In genomic region chr10:8925299-8925698, GRCm38 (mm10) we compare ENCODE assay signal across 25 mouse cellular contexts. TPM values are rescaled to one million over a fixed set of nuclear protein-coding genes. Genes with fewer than 3 reads are reported as not detected.
DNase-seq lines count a peak whose midpoint lies in the region; ATAC-seq lines count a peak whose summit lies in the region.
"Had no signal": no experiment of that assay in that cellular context is flagged by ENCODE, and none has a peak within 500 bp of the region (broad histone marks: within the 10 kb centered on the region; RNA-seq: fewer than 3 reads in every experiment).

No protein-coding gene starts in this region.

- no peak for ATAC-seq in forebrain, embryonic 14.5 days
- ATAC-seq in forebrain, embryonic 11.5 days (replicated peaks; ENCODE audit: low FRiP score) = no peak
- ATAC-seq in liver, embryonic 16.5 days (ENCODE audit: low read depth) = peak; percentile 39; the same call in 1 of the 2 replicates
- no peak; the same call in 1 of the 2 replicates for ATAC-seq in liver, embryonic 11.5 days (replicated peaks; ENCODE audit: low FRiP score)
- ATAC-seq in megakaryocyte, adult 5-6 weeks (ENCODE audit: poor library complexity, severe bottlenecking) = no peak; the same call in 1 of the 2 replicates
- ATAC-seq: inflammation-experienced regulatory T-cells, adult 6 months had no signal

- H3K4me3 ChIP-seq in forebrain, embryonic 14.5 days (ENCODE audit: low read depth, low read length) = no peak overlapping the region
- no peak overlapping the region for H3K4me3 ChIP-seq in forebrain, embryonic 11.5 days (ENCODE audit: low read depth, low read length)
- no peak overlapping the region for H3K4me3 ChIP-seq in liver, embryonic 16.5 days (ENCODE audit: low read depth, low read length)
- no peak overlapping the region for H3K4me3 ChIP-seq in liver, embryonic 11.5 days (ENCODE audit: low read depth, low read length)
- peak overlapping the region; percentile 75 for H3K4me3 ChIP-seq in megakaryocyte, embryonic 14.5 days (replicated peaks)
- H3K4me3 ChIP-seq: embryonic facial prominence, embryonic 15.5 days; hindbrain, embryonic 13.5 days; layer of hippocampus, adult 2 months; limb, embryonic 10.5 days had no signal

- H3K27me3 ChIP-seq in forebrain, embryonic 14.5 days (replicated peaks; ENCODE audit: control insufficient read depth, insufficient read depth, low read length) = no peaks in the 10 kb centered on the region
- H3K27me3 ChIP-seq in forebrain, embryonic 11.5 days (ENCODE audit: control insufficient read depth, insufficient read depth, low read length) = no peaks in the 10 kb centered on the region
- H3K27me3 ChIP-seq in liver, embryonic 16.5 days (ENCODE audit: control insufficient read depth, insufficient read depth, low read depth, low read length) = no peaks in the 10 kb centered on the region
- H3K27me3 ChIP-seq in liver, embryonic 11.5 days (replicated peaks; ENCODE audit: control insufficient read depth, insufficient read depth, low read length) = no peaks in the 10 kb centered on the region
- no peaks in the 10 kb centered on the region for H3K27me3 ChIP-seq in megakaryocyte, embryonic 14.5 days (replicated peaks)
- H3K27me3 ChIP-seq: embryonic facial prominence, embryonic 15.5 days; hindbrain, embryonic 13.5 days had no signal

- no peak overlapping the region for H3K9ac ChIP-seq in forebrain, embryonic 14.5 days (ENCODE audit: low read length)
- no peak overlapping the region for H3K9ac ChIP-seq in forebrain, embryonic 11.5 days (ENCODE audit: low read length)
- no peak overlapping the region for H3K9ac ChIP-seq in liver, embryonic 16.5 days (ENCODE audit: low read depth, low read length)
- no peak overlapping the region for H3K9ac ChIP-seq in liver, embryonic 11.5 days (ENCODE audit: low read depth, low read length)
- H3K9ac ChIP-seq: embryonic facial prominence, embryonic 15.5 days; hindbrain, embryonic 13.5 days had no signal

- peak; percentile 14 for DNase-seq in forebrain, embryonic 14.5 days (ENCODE audit: low spot score)
- DNase-seq in forebrain, embryonic 11.5 days (ENCODE audit: low spot score) = no peak
- no peak for DNase-seq in liver, embryonic 11.5 days (ENCODE audit: low spot score)
- no peak for DNase-seq in thymus, postnatal 14 days
- no peak for DNase-seq in adrenal gland, postnatal 10 days
- DNase-seq: cerebellum, adult 2 months; cerebellum, postnatal 25 days; embryo, embryonic 11 days; gastrocnemius, postnatal 25 days; heart, postnatal 14 days; kidney, adult 8-10 months; kidney, postnatal 25 days; liver; lung, postnatal 10 days; right cerebral cortex, postnatal 4 days; thymus, postnatal 25 days had no signal

- no peaks in the 10 kb centered on the region for H3K36me3 ChIP-seq in forebrain, embryonic 14.5 days (ENCODE audit: control insufficient read depth, insufficient read depth, low read length)
- H3K36me3 ChIP-seq in forebrain, embryonic 11.5 days (ENCODE audit: control insufficient read depth, insufficient read depth, low read length) = no peaks in the 10 kb centered on the region
- no peaks in the 10 kb centered on the region for H3K36me3 ChIP-seq in liver, embryonic 16.5 days (ENCODE audit: control insufficient read depth, insufficient read depth)
- no peaks in the 10 kb centered on the region for H3K36me3 ChIP-seq in liver, embryonic 11.5 days (ENCODE audit: control insufficient read depth, insufficient read depth, low read length)
- H3K36me3 ChIP-seq in megakaryocyte, embryonic 14.5 days (replicated peaks; ENCODE audit: low read length) = no peaks in the 10 kb centered on the region
- H3K36me3 ChIP-seq: embryonic facial prominence, embryonic 15.5 days; hindbrain, embryonic 13.5 days; limb, embryonic 10.5 days had no signal

- 75% methylated on average over 5 of the region's 5 CpGs for WGBS in forebrain, embryonic 14.5 days
- 77% methylated on average over 5 of the region's 5 CpGs for WGBS in forebrain, embryonic 11.5 days
- whole genome bisulfite sequencing in liver, embryonic 16.5 days (ENCODE audit: insufficient replicate concordance) = 9% methylated on average over 5 of the region's 5 CpGs
- 30% methylated on average over 5 of the region's 5 CpGs for WGBS in liver, embryonic 11.5 days

- no peak overlapping the region for H3K4me2 ChIP-seq in forebrain, embryonic 14.5 days (ENCODE audit: low read length)
- no peak overlapping the region for H3K4me2 ChIP-seq in forebrain, embryonic 11.5 days (ENCODE audit: low read depth, low read length, severe bottlenecking)
- no peak overlapping the region for H3K4me2 ChIP-seq in liver, embryonic 16.5 days (ENCODE audit: low read depth, low read length)
- H3K4me2 ChIP-seq in liver, embryonic 11.5 days = no peak overlapping the region
- H3K4me2 ChIP-seq: embryonic facial prominence, embryonic 15.5 days; hindbrain, embryonic 13.5 days; midbrain, embryonic 11.5 days had no signal

- H3K4me1 ChIP-seq in forebrain, embryonic 14.5 days (ENCODE audit: control insufficient read depth, insufficient read depth, low read length) = peaks cover 2% of the 10 kb centered on the region; the same call in 1 of the 2 replicates
- H3K4me1 ChIP-seq in forebrain, embryonic 11.5 days (replicated peaks; ENCODE audit: control insufficient read depth, insufficient read depth, low read length) = no peaks in the 10 kb centered on the region
- H3K4me1 ChIP-seq in liver, embryonic 16.5 days (ENCODE audit: control insufficient read depth, low read depth, low read length) = no peaks in the 10 kb centered on the region
- H3K4me1 ChIP-seq in liver, embryonic 11.5 days (replicated peaks; ENCODE audit: control insufficient read depth, insufficient read depth, low read length) = no peaks in the 10 kb centered on the region
- H3K4me1 ChIP-seq in megakaryocyte, embryonic 14.5 days = peaks cover 41% of the 10 kb centered on the region

- no peak overlapping the region for H3K27ac ChIP-seq in forebrain, embryonic 14.5 days (ENCODE audit: low read depth, low read length)
- H3K27ac ChIP-seq in forebrain, embryonic 11.5 days (ENCODE audit: low read depth, low read length) = no peak overlapping the region
- no peak overlapping the region for H3K27ac ChIP-seq in liver, embryonic 16.5 days (ENCODE audit: low read length)
- H3K27ac ChIP-seq in liver, embryonic 11.5 days (ENCODE audit: low read depth, low read length) = no peak overlapping the region
- H3K27ac ChIP-seq: embryonic facial prominence, embryonic 15.5 days; hindbrain, embryonic 13.5 days; layer of hippocampus, adult 2 months; limb, embryonic 10.5 days had no signal

- no peaks in the 10 kb centered on the region for H3K9me3 ChIP-seq in forebrain, embryonic 14.5 days (replicated peaks; ENCODE audit: control insufficient read depth, low read length)
- no peaks in the 10 kb centered on the region for H3K9me3 ChIP-seq in forebrain, embryonic 11.5 days (ENCODE audit: control insufficient read depth, low read length)
- no peaks in the 10 kb centered on the region for H3K9me3 ChIP-seq in liver, embryonic 16.5 days (replicated peaks; ENCODE audit: control insufficient read depth, low read length)
- no peaks in the 10 kb centered on the region for H3K9me3 ChIP-seq in liver, embryonic 11.5 days (ENCODE audit: control insufficient read depth, low read length)
- H3K9me3 ChIP-seq in megakaryocyte, embryonic 14.5 days = no peaks in the 10 kb centered on the region
- H3K9me3 ChIP-seq: embryonic facial prominence, embryonic 15.5 days; hindbrain, embryonic 13.5 days; limb, embryonic 10.5 days had no signal

RNA-seq across cellular contexts. Expression of gene Sash1, which starts 39.4 kb away (rescaled TPM):
- 1.9 and 2.2 TPM in 2 replicates for polyA plus RNA-seq in forebrain, embryonic 14.5 days (2014; fragmentation: Nextera tagmentation; extraction: Ambion mirVana)
- polyA plus RNA-seq in forebrain, embryonic 11.5 days (2014; fragmentation: Nextera tagmentation; extraction: Ambion mirVana) = 2.2 and 4.5 TPM in 2 replicates
- 0.60 and 0.92 TPM in 2 replicates for polyA plus RNA-seq in liver, embryonic 16.5 days (2015; fragmentation: Nextera tagmentation; extraction: Ambion mirVana)
- 1.2 and 1.7 TPM in 2 replicates for polyA plus RNA-seq in liver, embryonic 11.5 days (2014; fragmentation: Nextera tagmentation; extraction: Ambion mirVana)
- polyA plus RNA-seq in megakaryocyte, embryonic 14.5 days (2012; ENCODE audit: insufficient read depth, low replicate concordance) = 2.1 TPM in 1 of 2 replicates, not detected in the other
- total RNA-seq in megakaryocyte, adult 5-6 weeks (2015) = 5.6 and 6.3 TPM in 2 replicates
- total RNA-seq in megakaryocyte, adult 5-6 weeks (2017) = 4.1 and 5.3 TPM in 2 replicates
- 10 to 100 TPM; 47.7 to 50.6 TPM for total RNA-seq in adrenal gland, postnatal 10 days (2021)
